Mouse (Mus musculus) embryonic stem cell, embryonic (primary cell): ENCODE results near the gene Cfap100.

Experiments used
- CTCF ChIA-PET, 4 experiments: fragments of 300-600 bp in 2 of 4; fragments of 350-600 bp in 2 of 4; sonication (Branson Sonifier 250); formaldehyde crosslinking; loops; one replicate each; lab custom pipeline; 2022; ENCODE audit warnings: inconsistent platforms in 2 of 4; lab: Charles Lee
- POLR2A ChIA-PET, 4 experiments: fragments of 300-600 bp in 2 of 4; fragments of 350-600 bp in 2 of 4; sonication (Branson Sonifier 250); formaldehyde crosslinking; loops; one replicate each; lab custom pipeline; 2022; ENCODE audit warnings: antibody characterized with exemption in 4 of 4, inconsistent platforms in 1 of 4; lab: Charles Lee

Cfap100 gene

GRCm38 (mm10) chr6:90428380-90428974 lies at the start of gene Cfap100:
Gene Cfap100 (minus strand): TSS chr6:90428797.
- ChIA-PET POLR2A (interaction anchor here (0.5 to 2.4 kb wide), 28 partner anchors 14 to 1360 kb away, joined by 3 to 10 read pairs (median 3); no protein-coding TSS in a partner anchor), CTCF (interaction anchor here (0.6 to 2.3 kb wide), 52 partner anchors 8 to 784 kb away, joined by 3 to 13 read pairs (median 4); partner anchors contain the start of genes Slc41a3 (in 1 of the 4) and Txnrd3 (in 1 of the 4))

- POLR2A ChIA-PET = interaction anchor here in 3 of 4 experiments (0.6 to 6.1 kb wide), 32 partner anchors 9 to 832 kb away, joined by 3 to 40 read pairs (median 4); partner anchors contain the start of genes Aldh1l1 (in 3 of the 3) and Klf15 (in 1 of the 3)
- CTCF ChIA-PET = interaction anchor here (0.6 to 1.9 kb wide), 8 partner anchors 14 to 260 kb away, joined by 3 to 7 read pairs (median 4); no protein-coding TSS in a partner anchor
Observed at GRCm38 (mm10) chr6:90476941-90477518, 48.4 kb upstream of the Cfap100 start.

DNA sequence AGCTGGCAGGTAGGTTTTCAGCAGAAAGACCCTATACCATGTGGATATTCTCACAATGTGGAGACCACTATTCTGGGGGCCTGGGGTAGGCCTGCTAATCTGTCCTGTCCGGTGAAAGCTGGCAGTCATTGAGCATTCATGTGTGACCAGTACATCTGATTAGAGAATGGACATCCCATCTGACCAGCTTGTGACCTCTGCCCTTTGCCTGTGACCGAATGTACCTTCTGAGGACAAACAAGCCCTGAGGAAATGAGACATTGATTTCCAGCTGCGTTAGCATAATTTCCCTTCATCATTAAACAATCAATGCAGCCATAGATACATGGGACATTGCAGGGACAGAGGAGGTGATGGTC lies 47.2 kb upstream of the Cfap100 start:
- CTCF ChIA-PET = interaction anchor here (0.8 to 1.9 kb wide), 8 partner anchors 38 to 262 kb away, joined by 3 to 7 read pairs (median 4); partner anchors contain the start of gene Cfap100 (in 1 of the 4)

GRCm38 (mm10) chr6:90475176-90475853 lies 46.7 kb upstream of the Cfap100 start:
- CTCF ChIA-PET = interaction anchor here (0.8 to 1.9 kb wide), 8 partner anchors 39 to 262 kb away, joined by 3 to 7 read pairs (median 4); partner anchors contain the start of gene Cfap100 (in 1 of the 4)
- POLR2A ChIA-PET = interaction anchor here (0.6 to 6.1 kb wide), 39 partner anchors 9 to 831 kb away, joined by 3 to 40 read pairs (median 4); partner anchors contain the start of genes Aldh1l1 (in 2 of the 4), Klf15 (in 2 of the 4), Iqsec1 (in 1 of the 4) and Txnrd3 (in 1 of the 4)

More for the DNA sequence above, 47.2 kb upstream of the Cfap100 start:
- POLR2A ChIA-PET = interaction anchor here in 3 of 4 experiments (0.6 to 6.1 kb wide), 35 partner anchors 8 to 513 kb away, joined by 3 to 40 read pairs (median 4); partner anchors contain the start of genes Aldh1l1 (in 2 of the 3), Iqsec1 (in 1 of the 3) and Klf15 (in 1 of the 3)

DNA sequence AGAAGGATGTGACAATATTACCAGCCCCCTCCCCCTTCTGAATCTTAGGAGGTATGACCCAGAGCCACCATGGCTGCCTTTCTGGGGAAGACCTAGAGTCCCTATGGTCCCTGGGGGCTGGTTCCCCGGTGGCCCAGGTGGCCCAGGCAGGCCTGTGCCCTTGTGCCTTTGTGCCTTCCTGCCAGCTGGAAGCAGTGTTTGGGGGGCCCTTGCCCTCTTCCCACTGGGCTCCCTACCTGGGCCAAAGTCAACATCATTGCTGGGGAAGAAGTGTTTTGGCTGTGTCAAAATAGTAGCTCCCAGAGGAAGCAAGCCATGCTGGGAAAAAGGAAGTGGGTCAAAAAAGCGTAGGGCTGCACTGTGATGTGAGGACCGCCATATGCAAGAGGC lies 45.8 kb upstream of the Cfap100 start:
- ChIA-PET POLR2A (interaction anchor here (0.7 to 6.1 kb wide), 10 partner anchors 9 to 830 kb away, joined by 3 to 40 read pairs (median 6); partner anchors contain the start of genes Klf15 (in 2 of the 4) and Txnrd3 (in 1 of the 4)), CTCF (no interaction called here)

DNA sequence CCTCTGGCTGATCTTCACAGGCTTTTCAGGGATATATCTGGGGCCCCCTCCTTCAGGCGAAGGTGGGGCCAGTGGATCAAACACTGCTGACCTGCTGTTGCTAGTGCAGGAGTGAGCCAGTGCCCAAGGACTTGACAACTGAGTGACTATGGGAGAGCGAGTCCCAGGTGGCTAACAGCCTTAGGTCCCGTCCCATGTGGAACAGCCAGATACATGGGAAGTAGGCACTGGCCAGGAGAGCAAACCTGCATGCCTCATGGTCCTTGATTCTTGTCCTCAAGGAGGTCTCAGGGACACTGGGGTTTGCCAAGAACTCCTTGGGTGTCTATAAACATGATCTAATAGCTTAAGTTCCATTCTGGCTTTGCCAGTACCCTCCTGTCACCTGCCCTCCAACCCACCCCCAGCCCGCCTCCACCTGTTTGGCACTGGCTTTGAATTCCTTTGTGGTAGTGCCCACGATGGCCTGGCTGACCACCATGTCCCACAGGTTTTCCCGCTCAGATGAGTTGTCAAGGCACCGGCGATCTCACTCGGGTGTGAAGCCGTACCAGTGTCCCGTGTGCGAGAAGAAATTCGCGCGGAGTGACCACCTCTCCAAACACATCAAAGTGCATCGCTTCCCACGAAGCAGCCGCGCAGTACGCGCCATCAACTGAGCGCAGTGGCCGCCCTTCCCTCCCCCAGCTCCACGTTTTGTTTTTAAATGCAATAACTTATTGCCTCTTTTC lies 45.2 kb upstream of the Cfap100 start:
- ChIA-PET POLR2A (interaction anchor here in 2 of 4 experiments (1.0 to 6.1 kb wide), 7 partner anchors 10 to 830 kb away, joined by 3 to 38 read pairs (median 8); partner anchors contain the start of genes Klf15 (in 1 of the 2) and Txnrd3 (in 1 of the 2)), CTCF (no interaction called here)

- ChIA-PET CTCF (interaction anchor here in 1 of 4 experiments (0.6 kb wide), 1 partner anchor 868 kb away, joined by 3 read pairs; no protein-coding TSS in a partner anchor), POLR2A (interaction anchor here in 2 of 4 experiments (0.7 to 3.4 kb wide), 7 partner anchors 9 to 132 kb away, joined by 3 to 15 read pairs (median 4); partner anchors contain the start of gene Slc41a3 (in 1 of the 2))
Observed at GRCm38 (mm10) chr6:90472697-90473096, 44.1 kb upstream of the Cfap100 start.

GRCm38 (mm10) chr6:90472079-90472478 lies 43.5 kb upstream of the Cfap100 start:
- ChIA-PET CTCF (interaction anchor here in 1 of 4 experiments (0.6 kb wide), 1 partner anchor 867 kb away, joined by 3 read pairs; no protein-coding TSS in a partner anchor), POLR2A (interaction anchor here in 3 of 4 experiments (1.1 to 3.4 kb wide), 9 partner anchors 8 to 79 kb away, joined by 3 to 15 read pairs (median 4); no protein-coding TSS in a partner anchor)

DNA sequence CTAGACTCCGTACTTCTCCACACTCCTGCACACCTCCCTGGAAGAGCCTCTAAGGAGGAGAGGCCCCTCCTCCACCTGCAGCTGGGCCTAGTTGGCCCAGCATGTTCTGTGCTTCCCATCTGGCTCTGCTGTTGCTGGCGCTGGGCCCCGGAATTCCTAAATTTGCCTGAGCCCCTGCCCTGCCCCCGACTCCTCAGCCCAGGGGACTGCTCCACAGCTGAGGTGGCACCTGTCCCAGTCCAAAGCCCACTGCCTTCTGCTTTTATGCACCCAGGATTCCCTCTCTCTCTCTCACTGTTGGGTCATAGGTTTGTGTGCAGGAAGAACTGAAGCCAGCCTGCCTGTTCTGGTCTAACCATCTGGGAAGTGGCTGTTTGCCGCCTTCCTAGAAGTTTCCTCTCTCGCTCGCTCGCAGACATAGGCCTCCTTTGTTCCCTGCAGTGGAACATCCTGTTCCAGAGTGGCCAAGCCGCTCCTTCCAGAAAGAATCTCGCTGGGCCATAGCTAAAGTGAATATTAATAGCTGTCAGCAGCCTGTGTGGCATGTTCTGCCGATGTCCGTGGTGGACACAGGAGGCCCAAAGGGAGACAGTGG lies 42.4 kb upstream of the Cfap100 start:
- POLR2A ChIA-PET = interaction anchor here in 3 of 4 experiments (0.8 to 3.4 kb wide), 13 partner anchors 9 to 90 kb away, joined by 3 to 15 read pairs (median 4); partner anchors contain the start of gene Aldh1l1 (in 1 of the 3)
- CTCF ChIA-PET = no interaction called here

GRCm38 (mm10) chr6:90470255-90470654 lies 41.7 kb upstream of the Cfap100 start:
- POLR2A ChIA-PET = interaction anchor here in 3 of 4 experiments (0.6 to 3.4 kb wide), 7 partner anchors 12 to 91 kb away, joined by 3 to 15 read pairs (median 5); partner anchors contain the start of gene Aldh1l1 (in 1 of the 3)
- CTCF ChIA-PET = interaction anchor here in 1 of 4 experiments (0.7 kb wide), 1 partner anchor 805 kb away, joined by 7 read pairs; no protein-coding TSS in a partner anchor

DNA sequence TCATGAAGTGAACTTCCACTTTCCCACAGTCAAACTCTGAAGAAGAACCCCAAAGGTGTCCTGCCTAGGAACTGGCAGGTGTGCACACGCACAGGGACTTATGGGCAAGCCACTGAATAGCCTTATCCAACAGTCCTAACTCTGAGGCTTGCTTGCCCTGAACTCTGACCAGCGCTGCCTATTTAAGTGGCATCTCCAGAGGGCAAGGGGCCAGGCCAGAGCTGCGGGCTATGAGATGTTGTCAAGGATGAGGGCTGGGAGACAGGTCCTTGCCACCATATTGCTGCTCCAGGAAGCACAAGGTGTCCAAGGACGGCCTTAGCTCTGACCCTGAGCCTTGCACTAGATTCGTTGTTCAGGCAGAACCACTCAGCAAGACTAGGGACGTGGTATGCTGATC lies 40.4 kb upstream of the Cfap100 start:
- POLR2A ChIA-PET = interaction anchor here in 2 of 4 experiments (0.6 to 0.9 kb wide), 6 partner anchors 8 to 81 kb away, joined by 3 to 4 read pairs (median 3); no protein-coding TSS in a partner anchor
- CTCF ChIA-PET = no interaction called here

GRCm38 (mm10) chr6:90468216-90468615 lies 39.6 kb upstream of the Cfap100 start:
- POLR2A ChIA-PET = interaction anchor here in 1 of 4 experiments (1.3 kb wide), 1 partner anchor 9 kb away, joined by 5 read pairs; no protein-coding TSS in a partner anchor
- CTCF ChIA-PET = no interaction called here

DNA sequence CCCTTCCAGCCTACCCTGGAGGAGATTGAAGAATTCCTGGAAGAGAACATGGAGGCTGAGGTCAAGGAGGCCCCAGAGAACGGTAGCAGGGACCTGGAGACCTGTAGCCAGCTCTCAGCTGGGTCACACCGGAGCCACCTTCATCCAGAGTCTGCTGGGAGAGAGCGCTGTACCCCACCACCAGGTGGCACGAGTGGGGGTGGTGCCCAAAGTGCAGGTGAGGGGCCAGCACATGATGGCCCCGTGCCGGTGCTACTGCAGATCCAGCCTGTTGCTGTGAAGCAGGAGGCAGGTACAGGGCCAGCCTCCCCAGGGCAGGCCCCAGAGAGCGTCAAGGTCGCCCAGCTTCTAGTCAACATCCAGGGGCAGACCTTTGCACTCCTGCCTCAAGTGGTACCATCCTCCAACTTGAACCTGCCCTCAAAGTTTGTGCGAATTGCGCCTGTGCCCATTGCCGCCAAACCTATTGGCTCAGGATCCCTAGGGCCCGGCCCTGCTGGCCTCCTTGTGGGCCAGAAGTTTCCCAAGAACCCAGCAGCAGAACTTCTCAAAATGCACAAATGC lies 38.3 kb upstream of the Cfap100 start:
- CTCF ChIA-PET = no interaction called here
- POLR2A ChIA-PET = interaction anchor here in 2 of 4 experiments (0.9 to 1.4 kb wide), 2 partner anchors 10 to 47 kb away, joined by 3 to 4 read pairs; no protein-coding TSS in a partner anchor

GRCm38 (mm10) chr6:90466079-90466478 lies 37.5 kb upstream of the Cfap100 start:
- ChIA-PET POLR2A (interaction anchor here in 2 of 4 experiments (0.9 to 1.1 kb wide), 4 partner anchors 9 to 11 kb away, joined by 3 to 4 read pairs (median 3); no protein-coding TSS in a partner anchor), CTCF (no interaction called here)

DNA sequence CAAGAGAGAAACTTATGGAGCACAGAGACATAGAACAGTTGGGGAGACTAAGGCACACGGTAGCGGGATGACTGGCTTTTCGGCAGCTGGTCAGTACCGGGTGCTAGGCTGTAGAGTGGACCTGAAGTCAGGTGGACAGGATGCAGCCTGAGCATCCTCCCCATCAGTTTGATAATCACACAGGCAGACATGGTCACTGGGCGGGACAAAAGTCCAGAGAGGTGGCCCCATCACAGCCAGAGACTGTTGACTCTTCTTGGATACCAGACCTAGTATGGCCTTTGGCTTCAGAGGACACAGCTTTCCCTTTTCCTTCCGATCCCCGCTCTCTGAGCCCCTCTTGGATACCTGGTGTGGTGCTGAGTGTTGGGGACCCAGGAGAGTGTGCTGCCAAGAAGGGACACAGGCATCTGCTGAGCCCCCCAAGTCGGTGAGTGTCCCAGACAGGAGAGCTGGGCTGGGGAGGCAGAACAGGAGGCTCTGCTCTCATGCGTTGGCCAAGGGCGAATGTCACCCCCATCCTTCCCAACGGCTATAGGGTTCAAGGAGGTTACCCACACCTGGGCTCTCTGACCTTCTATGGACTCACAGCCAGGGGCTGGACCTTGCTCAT lies 36.5 kb upstream of the Cfap100 start:
- POLR2A ChIA-PET = interaction anchor here in 2 of 4 experiments (0.6 to 1.7 kb wide), 10 partner anchors 8 to 68 kb away, joined by 3 to 22 read pairs (median 4); no protein-coding TSS in a partner anchor
- CTCF ChIA-PET = interaction anchor here in 1 of 4 experiments (0.6 kb wide), 1 partner anchor 811 kb away, joined by 5 read pairs; no protein-coding TSS in a partner anchor
